Mouse (Mus musculus) MEL (cell line): ENCODE results near the gene Ascc3. TPM values are rescaled to one million over a fixed set of nuclear protein-coding genes. Genes with fewer than 3 reads are reported as not detected.
A peak's percentile ranks its signal among the peaks of the same experiment; 100 is the strongest.

Experiments
- DNase-seq: peaks from one replicate; pipeline ENCODE4 v3.0.0; 2011; ENCODE audit warnings: low read depth, low spot score
- H3K27ac ChIP-seq: 2 replicates; pipeline ENCODE4 v1.5.1; 2012; ENCODE audit warnings: low read depth, mild to moderate bottlenecking, control low read depth, low read length, moderate library complexity; ENCODE audit not compliant: control insufficient read depth
- H3K27me3 ChIP-seq, 2 experiments: fragments of 150-350 bp in 1 of 2; sonication (generic) in 1 of 2; 2 replicates each; pipeline ENCODE4 v1.6.1; 2012; ENCODE audit warnings: low read length in 2 of 2, mild to moderate bottlenecking in 2 of 2, improper control_type of control experiment in 1 of 2, moderate library complexity in 1 of 2; ENCODE audit not compliant: insufficient read depth in 2 of 2, control insufficient read depth in 1 of 2
- H3K36me3 ChIP-seq, 2 experiments: 2 replicates each; pipeline ENCODE4 v1.6.1; 2012 to 2014; ENCODE audit warnings: low read length in 2 of 2, improper control_type of control experiment in 1 of 2, inconsistent platforms in 1 of 2, mild to moderate bottlenecking in 1 of 2; ENCODE audit not compliant: insufficient read depth in 2 of 2, control insufficient read depth in 1 of 2
- H3K4me1 ChIP-seq, 2 experiments: fragments of 150-350 bp in 1 of 2; sonication (generic) in 1 of 2; 2 replicates each; pipeline ENCODE4 v1.6.1; 2012; ENCODE audit warnings: low read length in 2 of 2, improper control_type of control experiment in 1 of 2, mild to moderate bottlenecking in 1 of 2; ENCODE audit not compliant: insufficient read depth in 2 of 2, control insufficient read depth in 1 of 2
- H3K4me3 ChIP-seq, 2 experiments: fragments of 150-350 bp in 1 of 2; sonication (generic) in 1 of 2; 2 replicates each; pipeline ENCODE4 v1.5.1; 2012; ENCODE audit warnings: low read depth in 2 of 2, low read length in 2 of 2, mild to moderate bottlenecking in 2 of 2, moderate library complexity in 2 of 2, control low read depth in 1 of 2, improper control_type of control experiment in 1 of 2; ENCODE audit not compliant: control insufficient read depth in 1 of 2, insufficient read depth in 1 of 2
- H3K79me2 ChIP-seq: 2 replicates; pipeline ENCODE4 v1.6.1; 2012; ENCODE audit warnings: mild to moderate bottlenecking, low read length, moderate library complexity; ENCODE audit not compliant: control insufficient read depth, poor library complexity, insufficient read depth
- H3K9ac ChIP-seq: 2 replicates; pipeline ENCODE4 v1.6.1; 2012; ENCODE audit warnings: low read depth, mild to moderate bottlenecking, control low read depth, low read length, moderate library complexity; ENCODE audit not compliant: control insufficient read depth, poor library complexity, severe bottlenecking
- H3K9me3 ChIP-seq: fragments of 150-350 bp; sonication (generic); replicated peaks from 2 replicates; pipeline ENCODE4 v1.6.1; 2012; ENCODE audit warnings: mild to moderate bottlenecking, low read length, improper control_type of control experiment, moderate library complexity; ENCODE audit not compliant: insufficient read depth
- BHLHE40 ChIP-seq: IDR thresholded peaks from 2 replicates; pipeline ENCODE4 v1.6.1; 2012; ENCODE audit warnings: low read depth, mild to moderate bottlenecking, inconsistent platforms, low read length, improper control_type of control experiment, borderline replicate concordance
- CHD1 ChIP-seq: IDR thresholded peaks from 2 replicates; pipeline ENCODE4 v1.6.1; 2012; ENCODE audit warnings: low read depth, mild to moderate bottlenecking, inconsistent platforms, low read length, improper control_type of control experiment
- CHD2 ChIP-seq: IDR thresholded peaks from 2 replicates; pipeline ENCODE4 v1.6.1; 2011; ENCODE audit warnings: low read length, improper control_type of control experiment
- CTCF ChIP-seq, 3 experiments: IDR thresholded peaks in 2 of 3; conservative IDR thresholded peaks in 1 of 3; 2 replicates each; pipeline ENCODE4 v1.5.1; 2011 to 2012; ENCODE audit warnings: low read length in 3 of 3, low read depth in 2 of 3, mild to moderate bottlenecking in 2 of 3, improper control_type of control experiment in 1 of 3, inconsistent platforms in 1 of 3, mixed read lengths in 1 of 3, moderate library complexity in 1 of 3; ENCODE audit not compliant: control insufficient read depth in 1 of 3, insufficient read depth in 1 of 3, poor library complexity in 1 of 3, severe bottlenecking in 1 of 3
- E2F4 ChIP-seq: IDR thresholded peaks from 2 replicates; pipeline ENCODE4 v1.6.1; 2011; ENCODE audit warnings: low read depth, low read length, improper control_type of control experiment, borderline replicate concordance
- ELF1 ChIP-seq: IDR thresholded peaks from 2 replicates; pipeline ENCODE4 v1.6.1; 2014; ENCODE audit warnings: low read depth, mild to moderate bottlenecking, inconsistent platforms, low read length, improper control_type of control experiment, moderate library complexity
- EP300 ChIP-seq, 2 experiments: IDR thresholded peaks; 2 replicates each; pipeline ENCODE4 v1.6.1; 2011; ENCODE audit warnings: improper control_type of control experiment in 2 of 2, low read length in 2 of 2, low read depth in 1 of 2, mild to moderate bottlenecking in 1 of 2
- ETS1 ChIP-seq: IDR thresholded peaks from 2 replicates; pipeline ENCODE4 v1.6.1; 2012; ENCODE audit warnings: low read depth, mild to moderate bottlenecking, inconsistent platforms, low read length, improper control_type of control experiment, moderate library complexity
- GABPA ChIP-seq: IDR thresholded peaks from 2 replicates; pipeline ENCODE4 v1.6.1; 2012; ENCODE audit warnings: low read depth, mild to moderate bottlenecking, inconsistent platforms, low read length, improper control_type of control experiment, moderate library complexity
- GATA1 ChIP-seq: IDR thresholded peaks from 2 replicates; pipeline ENCODE4 v1.6.1; 2011; ENCODE audit warnings: low read depth, low read length, improper control_type of control experiment
- HCFC1 ChIP-seq: IDR thresholded peaks from 2 replicates; pipeline ENCODE4 v1.6.1; 2012; ENCODE audit warnings: low read depth, mild to moderate bottlenecking, inconsistent platforms, low read length, improper control_type of control experiment, moderate library complexity
- MAZ ChIP-seq: IDR thresholded peaks from 2 replicates; pipeline ENCODE4 v1.6.1; 2012; ENCODE audit warnings: low read depth, mild to moderate bottlenecking, inconsistent platforms, low read length, improper control_type of control experiment
- MXI1 ChIP-seq: IDR thresholded peaks from 2 replicates; pipeline ENCODE4 v1.6.1; 2011; ENCODE audit warnings: mild to moderate bottlenecking, low read depth, low read length, improper control_type of control experiment
- MYC ChIP-seq: IDR thresholded peaks from 2 replicates; pipeline ENCODE4 v1.6.1; 2011; ENCODE audit warnings: low read depth, mild to moderate bottlenecking, low read length, improper control_type of control experiment, moderate library complexity
- POLR2AphosphoS2 ChIP-seq: IDR thresholded peaks from 2 replicates; pipeline ENCODE4 v1.6.1; 2011; ENCODE audit warnings: low read length, improper control_type of control experiment
- RCOR1 ChIP-seq: IDR thresholded peaks from 2 replicates; pipeline ENCODE4 v1.6.1; 2012; ENCODE audit warnings: low read depth, mild to moderate bottlenecking, inconsistent platforms, low read length, improper control_type of control experiment
- SIN3A ChIP-seq: IDR thresholded peaks from 2 replicates; pipeline ENCODE4 v1.6.1; 2012; ENCODE audit warnings: low read length, improper control_type of control experiment, inconsistent platforms
- SMC3 ChIP-seq: IDR thresholded peaks from 2 replicates; pipeline ENCODE4 v1.6.1; 2011; ENCODE audit warnings: low read depth, low read length, improper control_type of control experiment
- TAL1 ChIP-seq: IDR thresholded peaks from 2 replicates; pipeline ENCODE4 v1.6.1; 2012; ENCODE audit warnings: mild to moderate bottlenecking, inconsistent platforms, low read length, moderate library complexity, mixed read lengths
- TCF12 ChIP-seq: IDR thresholded peaks from 2 replicates; pipeline ENCODE4 v1.6.1; 2014; ENCODE audit warnings: low read depth, mild to moderate bottlenecking, inconsistent platforms, low read length, improper control_type of control experiment, moderate library complexity
- USF1 ChIP-seq: IDR thresholded peaks from 2 replicates; pipeline ENCODE4 v1.6.1; 2014; ENCODE audit warnings: low read depth, mild to moderate bottlenecking, inconsistent platforms, low read length, improper control_type of control experiment, moderate library complexity
- USF2 ChIP-seq, 2 experiments: IDR thresholded peaks; 2 replicates each; pipeline ENCODE4 v1.6.1; 2011 to 2012; ENCODE audit warnings: improper control_type of control experiment in 2 of 2, low read length in 2 of 2, borderline replicate concordance in 1 of 2, inconsistent platforms in 1 of 2, low read depth in 1 of 2, mild to moderate bottlenecking in 1 of 2; ENCODE audit not compliant: insufficient read depth in 1 of 2
- ZC3H11A ChIP-seq: IDR thresholded peaks from 2 replicates; pipeline ENCODE4 v1.6.1; 2012; ENCODE audit warnings: low read depth, mild to moderate bottlenecking, inconsistent platforms, low read length, improper control_type of control experiment
- ZMIZ1 ChIP-seq: IDR thresholded peaks from 2 replicates; pipeline ENCODE4 v1.6.1; 2012; ENCODE audit warnings: low read depth, mild to moderate bottlenecking, inconsistent platforms, low read length, improper control_type of control experiment, moderate library complexity
- ZNF384 ChIP-seq: IDR thresholded peaks from 2 replicates; pipeline ENCODE4 v1.6.1; 2012; ENCODE audit warnings: low read depth, mild to moderate bottlenecking, inconsistent platforms, low read length, improper control_type of control experiment
- polyA plus RNA-seq, 2 experiments: library from polyadenylated mRNA; stranded (reverse) in 1 of 2; unstranded in 1 of 2; fragments of >175 nt in 1 of 2; fragments of >200 nt in 1 of 2; gene quantifications; 2 replicates each; pipeline versions ENCODE4 v1.2.1 to v1.2.4; 2012; ENCODE audit warnings: low replicate concordance in 2 of 2, low read depth in 1 of 2; ENCODE audit not compliant: insufficient read length in 2 of 2, insufficient read depth in 1 of 2, missing spikeins in 1 of 2
- total RNA-seq: library from RNA; depleted of rRNA; stranded (reverse); fragments of 300-350 nt; gene quantifications from 2 replicates; pipeline ENCODE4 v1.2.3, GENCODE M21; 2012

Gene Ascc3
- total and polyA plus RNA-seq, 3 experiments, result 22.6 to 131 (median 24.3) TPM

DNA sequence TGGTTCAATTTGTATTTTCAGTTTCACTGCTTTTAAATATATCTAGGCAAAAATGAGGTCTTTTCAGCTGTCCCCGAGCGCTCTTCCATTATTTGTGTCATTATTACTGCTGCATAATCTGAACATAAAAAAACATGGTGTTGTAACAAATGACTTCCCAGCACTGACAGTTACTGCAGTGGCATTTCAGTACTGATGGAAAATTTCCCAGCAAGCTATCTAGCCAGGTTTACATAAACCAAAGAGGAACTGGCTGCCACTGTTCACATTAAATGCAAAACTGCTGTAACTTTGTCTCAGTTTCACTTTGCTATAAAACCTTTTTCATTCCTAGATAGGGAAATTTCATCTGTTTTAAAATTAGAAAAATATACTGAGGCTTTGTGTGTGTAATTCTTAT is 170.5 kb downstream of the Ascc3 start (continued):
- TF ChIP-seq ZC3H11A (peak; percentile 31; the same call in 1 of the 2 replicates), MXI1 (peak; percentile 53; the same call in 1 of the 2 replicates), CTCF (IDR thresholded peaks at IDR 0.05 in 2 of 3, conservative IDR thresholded peaks at IDR 0.05 in 1 of 3; ENCODE audit: control insufficient read depth in 1 of 3, insufficient read depth in 1 of 3, low read depth in 2 of 3, low read length in 3 of 3, poor library complexity in 1 of 3, severe bottlenecking in 1 of 3) (no peak), CHD2 (no peak; the same call in 1 of the 2 replicates), TCF12 (no peak), TAL1 (no peak), EP300 (IDR thresholded peaks at IDR 0.05; ENCODE audit: low read depth in 1 of 2, low read length in 2 of 2) (peak; percentile 9 to 38; a peak in 3 of 4 replicates), E2F4 (no peak), ETS1 (peak; percentile 76), MAZ (no peak)

DNA sequence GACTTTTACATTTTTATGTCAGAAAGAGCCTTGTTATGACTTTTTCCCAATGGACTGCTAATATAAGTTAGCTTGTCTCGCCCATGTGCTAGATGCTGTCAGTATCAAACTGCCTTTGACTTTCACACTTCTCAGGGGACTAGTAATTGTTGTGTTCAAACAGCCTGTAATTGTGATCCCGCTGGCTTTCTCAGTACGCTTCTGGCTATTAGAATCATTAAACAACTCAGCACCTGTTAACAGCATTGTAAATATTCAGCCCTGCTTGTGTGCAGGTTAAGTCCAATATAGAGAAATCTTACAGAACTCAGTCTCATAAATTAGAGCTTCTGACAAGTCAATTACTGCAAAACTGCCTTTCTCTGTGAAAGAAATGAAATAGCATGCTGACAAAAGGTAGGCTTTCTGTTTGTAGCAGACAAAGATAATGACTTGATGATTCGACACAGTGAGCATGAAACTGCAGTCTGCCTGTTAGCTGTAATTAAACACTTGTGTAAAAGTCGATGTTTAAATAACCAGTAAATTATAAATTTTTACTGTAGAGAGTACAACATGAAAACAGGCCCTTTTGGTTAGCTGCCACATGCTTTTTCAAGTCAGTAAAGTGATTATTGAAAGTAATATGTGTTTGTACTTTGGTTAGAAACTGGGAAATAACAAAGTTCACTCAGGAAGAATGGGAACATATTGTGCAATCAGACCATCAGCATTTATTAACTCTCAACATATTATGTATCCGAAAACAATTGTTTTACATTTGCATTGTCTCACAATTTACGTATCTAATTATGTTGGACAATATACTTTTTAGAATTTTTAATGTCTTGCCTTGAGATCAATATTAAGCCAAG is 171.2 kb downstream of the Ascc3 start:
- Histone ChIP-seq H3K4me3 (peak overlapping the region; percentile 21 to 78), H3K27ac (peak overlapping the region; percentile 52), H3K27me3 (no peaks in the 10 kb centered on the region), H3K9me3 (no peaks in the 10 kb centered on the region), H3K36me3 (peaks cover 0 to 13% of the 10 kb centered on the region in 2 experiments; a peak in 3 of 4 replicates), H3K9ac (peak overlapping the region; percentile 61), H3K4me1 (peaks cover 2 to 8% of the 10 kb centered on the region in 2 experiments; a peak in 2 of 4 replicates), H3K79me2 (no peaks in the 10 kb centered on the region)
- DNase-seq, result peak; percentile 77
- peak; percentile 66 for TF ChIP-seq SIN3A
- TF ChIP-seq MAZ, result no peak
- TF ChIP-seq USF2 (IDR thresholded peaks at IDR 0.05; ENCODE audit: borderline replicate concordance in 1 of 2, insufficient read depth in 1 of 2, low read depth in 1 of 2, low read length in 2 of 2), result no peak
- peak; percentile 31; the same call in 1 of the 2 replicates for TF ChIP-seq GATA1
- TF ChIP-seq BHLHE40, result peak; percentile 82
- peak; percentile 73 for TF ChIP-seq HCFC1
- TF ChIP-seq GABPA, result no peak
- no peak for TF ChIP-seq CHD2
- TF ChIP-seq CHD1, result no peak; the same call in 1 of the 2 replicates
- TF ChIP-seq SMC3, result no peak
- TF ChIP-seq MXI1, result no peak
- TF ChIP-seq RCOR1, result no peak
- no peak for TF ChIP-seq ELF1
- no peak for TF ChIP-seq ZNF384
- TF ChIP-seq MYC, result peak; percentile 31; the same call in 1 of the 2 replicates
- TF ChIP-seq POLR2AphosphoS2, result no peak
- peak; percentile 99 for TF ChIP-seq ZC3H11A
- no peak for TF ChIP-seq ZMIZ1
- TF ChIP-seq USF1, result no peak
- TF ChIP-seq TCF12, result no peak
